Mouse (Mus musculus) liver, embryonic 14.5 days (tissue): ENCODE results near the gene Crtac1. TPM values are rescaled to one million over a fixed set of nuclear protein-coding genes. Genes with fewer than 3 reads are reported as not detected.

Source experiments
- ATAC-seq: fragments of 200-750 bp; cut with Nextera tagmentation; 2 replicates; pipeline ENCODE4 v1.8.0; 2017; ENCODE audit warnings: moderate number of reproducible peaks, mild to moderate bottlenecking, moderate library complexity; ENCODE audit not compliant: insufficient read depth
- DNase-seq, 3 experiments: peaks; one replicate each; pipeline ENCODE4 v3.0.0-alpha.2; 2012 to 2013; ENCODE audit warnings: low read depth in 3 of 3, low spot score in 3 of 3
- H3K27ac ChIP-seq: fragments of 300-500 bp; sonication (generic); 2 replicates; pipeline ENCODE4 v1.5.1; 2014; ENCODE audit warnings: moderate library complexity, mild to moderate bottlenecking, control low read depth, inconsistent platforms
- H3K27me3 ChIP-seq: fragments of 300-500 bp; sonication (generic); 2 replicates; pipeline ENCODE4 v1.6.1; 2014; ENCODE audit warnings: mild to moderate bottlenecking, low read length, moderate library complexity; ENCODE audit not compliant: control insufficient read depth, insufficient read depth
- H3K36me3 ChIP-seq: fragments of 300-500 bp; sonication (generic); replicated peaks from 2 replicates; pipeline ENCODE4 v1.6.1; 2014; ENCODE audit warnings: low read depth; ENCODE audit not compliant: control insufficient read depth, insufficient read depth
- H3K4me1 ChIP-seq, 2 experiments: fragments of 200-500 bp in 1 of 2; fragments of 300-500 bp in 1 of 2; sonication (generic) in 1 of 2; replicated peaks; 2 replicates each; pipeline ENCODE4 v1.6.1; 2012 to 2014; ENCODE audit warnings: antibody characterized with exemption in 1 of 2, inconsistent platforms in 1 of 2, low read length in 1 of 2; ENCODE audit not compliant: control insufficient read depth in 2 of 2, insufficient read depth in 2 of 2
- H3K4me2 ChIP-seq: fragments of 300-500 bp; sonication (generic); 2 replicates; pipeline ENCODE4 v1.6.1; 2014; ENCODE audit warnings: low read depth, mild to moderate bottlenecking, control low read depth, moderate library complexity
- H3K4me3 ChIP-seq, 2 experiments: fragments of 200-500 bp in 1 of 2; fragments of 300-500 bp in 1 of 2; sonication (generic) in 1 of 2; 2 replicates each; pipeline ENCODE4 v1.5.1; 2012 to 2014; ENCODE audit warnings: low read depth in 2 of 2, low read length in 2 of 2, mild to moderate bottlenecking in 2 of 2, control low read depth in 1 of 2, inconsistent platforms in 1 of 2, moderate library complexity in 1 of 2; ENCODE audit not compliant: insufficient read depth in 1 of 2
- H3K9ac ChIP-seq: fragments of 300-500 bp; sonication (generic); replicated peaks from 2 replicates; pipeline ENCODE4 v1.6.1; 2014; ENCODE audit warnings: mild to moderate bottlenecking, control low read depth, moderate library complexity
- H3K9me3 ChIP-seq: fragments of 300-500 bp; sonication (generic); 2 replicates; pipeline ENCODE4 v1.6.1; 2016; ENCODE audit warnings: low read length, mixed read lengths; ENCODE audit not compliant: control insufficient read depth
- CTCF ChIP-seq: IDR thresholded peaks from 2 replicates; pipeline ENCODE4 v1.5.1; 2016; ENCODE audit warnings: antibody characterized with exemption, low read depth, control low read depth
- EP300 ChIP-seq: IDR thresholded peaks from 2 replicates; pipeline ENCODE4 v1.6.1; 2016; ENCODE audit warnings: antibody characterized with exemption, low read depth
- WGBS: fragments of 180-500 bp; shearing (Covaris S2); extraction: QIAGEN DNeasy Blood & Tissue Kit; methylation state at CpG from one replicate; pipeline ENCODE4 v1.1.7; 2014; ENCODE audit not compliant: insufficient replicate concordance; 5-methylcytosine and 5-hydroxymethylcytosine counted together
- polyA plus RNA-seq, 2 experiments: library from polyadenylated mRNA; depleted of rRNA in 1 of 2; stranded (reverse) in 1 of 2; unstranded in 1 of 2; fragments of >200 nt; fragmentation: Nextera tagmentation in 1 of 2; extraction: Ambion mirVana in 1 of 2; gene quantifications; 2 replicates each; pipeline versions ENCODE4 v1.2.1 to v1.2.3; 2012 to 2014

Gene Crtac1
- polyA plus RNA-seq, 2 experiments = 0.06 TPM; not detected in 1

DNA sequence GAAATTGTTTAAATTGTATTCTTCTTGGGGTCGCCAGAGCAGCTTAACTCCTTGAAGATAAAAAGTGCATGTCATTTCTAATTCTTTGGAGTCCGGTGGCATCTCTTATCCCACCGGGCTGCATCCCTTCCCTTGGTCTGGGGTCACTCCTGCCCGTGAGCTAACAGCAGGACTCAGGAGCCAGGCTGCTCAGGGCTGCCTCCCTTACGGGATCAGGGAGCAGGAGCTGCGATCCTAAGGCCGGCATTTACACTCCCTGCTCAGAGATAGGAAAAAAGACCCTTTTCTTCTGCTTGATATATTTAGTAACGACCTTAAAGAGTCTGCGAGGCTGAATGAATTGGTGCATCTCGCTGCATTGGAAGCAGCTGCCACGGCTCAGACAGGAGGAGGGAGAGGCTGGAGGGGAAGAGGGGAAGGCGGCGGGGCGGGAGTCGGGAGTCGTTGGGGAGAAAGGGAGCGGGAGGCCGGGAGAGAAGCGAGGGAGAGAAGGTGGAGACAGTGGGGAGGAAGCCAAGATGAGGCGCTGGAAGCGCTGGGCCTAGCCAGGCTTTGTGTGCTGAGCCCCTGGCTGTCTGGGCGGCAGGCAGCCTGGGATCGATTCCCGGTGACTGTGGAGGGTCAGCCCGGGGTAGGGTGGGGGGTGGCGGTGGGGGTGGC lies 51.1 kb downstream of the Crtac1 start:
- Histone ChIP-seq H3K4me2 (no peak overlapping the region), H3K4me3 (no peak overlapping the region), H3K27ac (no peak overlapping the region), H3K27me3 (peaks cover 20% of the 10 kb centered on the region), H3K9me3 (no peaks in the 10 kb centered on the region), H3K36me3 (no peaks in the 10 kb centered on the region), H3K9ac (no peak overlapping the region), H3K4me1 (no peaks in the 10 kb centered on the region)
- WGBS = 2% methylated on average over 26 of the region's 26 CpGs
- ATAC-seq (no peak), DNase-seq (no peak)
- TF ChIP-seq EP300 (no peak), CTCF (no peak)

DNA sequence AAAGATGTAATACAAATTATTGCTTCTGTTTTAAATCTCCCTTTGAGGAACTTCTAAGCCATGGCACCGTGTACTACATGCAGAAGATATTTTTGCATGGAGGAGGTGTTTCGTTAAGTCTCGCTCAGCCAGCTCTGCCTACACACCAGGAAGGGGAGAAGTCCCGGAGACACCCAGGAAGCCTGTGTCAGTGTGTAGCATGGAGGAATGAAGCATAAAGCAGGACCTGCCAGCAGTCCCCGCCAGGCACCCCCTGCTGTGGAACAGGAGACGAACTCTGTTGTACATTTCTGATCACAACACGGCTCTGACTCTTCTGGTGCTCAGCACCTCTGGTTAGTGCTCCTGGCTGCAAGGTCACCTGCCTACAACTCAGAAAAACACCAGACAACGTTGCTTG lies 51.8 kb downstream of the Crtac1 start:
- no peak overlapping the region for H3K9ac ChIP-seq
- no peak for DNase-seq
- no peak for ATAC-seq
- no peaks in the 10 kb centered on the region for H3K4me1 ChIP-seq
- no peaks in the 10 kb centered on the region for H3K9me3 ChIP-seq
- no peak overlapping the region for H3K4me2 ChIP-seq
- no peaks in the 10 kb centered on the region for H3K36me3 ChIP-seq
- TF ChIP-seq EP300 (no peak), CTCF (no peak)
- H3K27ac ChIP-seq = no peak overlapping the region
- no peak overlapping the region for H3K4me3 ChIP-seq
- WGBS = 41% methylated on average over 8 of the region's 8 CpGs
- H3K27me3 ChIP-seq = peaks cover 20% of the 10 kb centered on the region

DNA sequence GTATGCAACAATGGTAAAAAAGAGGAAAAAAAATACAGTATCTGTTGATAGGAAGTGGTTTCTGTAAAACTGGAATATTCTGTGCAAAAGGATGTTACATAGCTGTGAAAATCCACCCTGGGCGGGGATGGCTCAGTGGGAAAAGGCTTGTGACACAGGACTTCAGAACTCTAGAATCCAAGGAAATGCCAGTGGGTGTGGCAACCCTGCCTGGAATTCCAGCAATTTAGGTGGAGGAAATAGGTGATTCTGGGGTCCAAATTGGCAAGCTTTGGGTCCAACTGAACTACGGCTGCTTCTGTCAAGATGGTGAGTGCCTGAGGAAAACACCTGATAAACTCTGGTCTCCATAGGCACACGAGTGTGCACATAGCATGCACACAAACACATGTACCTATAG lies 54.4 kb downstream of the Crtac1 start:
- Histone ChIP-seq H3K27ac (no peak overlapping the region), H3K4me1 (no peaks in the 10 kb centered on the region), H3K9ac (no peak overlapping the region), H3K4me3 (no peak overlapping the region), H3K27me3 (peaks cover 20% of the 10 kb centered on the region), H3K9me3 (no peaks in the 10 kb centered on the region), H3K4me2 (no peak overlapping the region), H3K36me3 (no peaks in the 10 kb centered on the region)
- DNase-seq (no peak), ATAC-seq (no peak)
- WGBS = 37% methylated on average over 3 of the region's 3 CpGs
- TF ChIP-seq CTCF (no peak), EP300 (no peak)

DNA sequence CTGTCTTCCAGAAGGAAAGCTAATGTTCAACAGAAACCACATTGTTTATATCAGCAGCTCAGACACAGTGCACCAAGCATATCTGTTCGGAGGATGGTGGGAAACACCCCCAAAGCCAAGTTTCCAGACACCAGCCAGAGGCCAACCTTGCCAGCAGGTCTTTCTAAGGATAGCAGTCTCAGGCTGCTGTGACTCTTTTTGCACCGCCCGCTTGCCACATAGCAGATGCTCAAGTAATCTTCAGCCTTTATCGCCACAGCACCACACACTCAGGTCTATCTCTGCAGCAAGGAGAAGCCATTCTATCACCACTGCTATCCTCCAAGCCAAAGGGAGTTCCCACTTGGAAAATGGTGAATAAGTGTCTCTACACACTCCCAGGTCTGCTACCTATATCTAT lies 68.0 kb downstream of the Crtac1 start:
- ATAC-seq (no peak), DNase-seq (no peak)
- Histone ChIP-seq H3K4me1 (no peaks in the 10 kb centered on the region), H3K9me3 (no peaks in the 10 kb centered on the region), H3K27ac (no peak overlapping the region), H3K27me3 (no peaks in the 10 kb centered on the region), H3K9ac (no peak overlapping the region), H3K36me3 (no peaks in the 10 kb centered on the region), H3K4me2 (no peak overlapping the region), H3K4me3 (no peak overlapping the region)
- TF ChIP-seq EP300 (no peak), CTCF (no peak)
- 72% methylated on average over 4 of the region's 4 CpGs for WGBS

DNA sequence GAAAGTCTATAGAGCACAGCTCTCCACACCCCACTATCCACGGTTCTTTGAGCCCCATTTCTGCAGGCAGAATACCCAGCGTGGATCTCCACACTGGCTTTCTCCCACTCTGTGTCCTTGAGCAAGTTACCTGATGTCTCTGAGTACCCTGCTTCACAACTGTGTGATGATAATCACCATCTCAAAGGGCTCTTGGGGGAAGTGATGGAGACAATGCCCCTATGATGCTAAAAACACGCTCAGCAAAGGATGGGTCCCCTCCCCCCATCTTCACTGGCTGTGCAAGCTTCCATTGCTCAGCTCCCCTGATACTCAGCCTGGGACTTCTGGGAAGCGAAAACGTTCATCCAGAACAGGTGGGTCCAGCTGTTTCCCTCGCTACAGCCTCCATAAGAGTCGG lies 73.2 kb downstream of the Crtac1 start:
- no peak for ATAC-seq
- WGBS = 45% methylated on average over 7 of the region's 7 CpGs
- Histone ChIP-seq H3K4me3 (no peak overlapping the region), H3K27ac (no peak overlapping the region), H3K27me3 (no peaks in the 10 kb centered on the region), H3K4me1 (no peaks in the 10 kb centered on the region), H3K4me2 (no peak overlapping the region), H3K9me3 (no peaks in the 10 kb centered on the region), H3K9ac (no peak overlapping the region), H3K36me3 (no peaks in the 10 kb centered on the region)
- TF ChIP-seq EP300 (no peak), CTCF (no peak)
- DNase-seq = no peak
